Mouse (Mus musculus) C2C12 (cell line): Measurements from ENCODE around the gene Pqbp1.

Experiments used
- CTCF ChIP-seq: IDR thresholded peaks from one replicate; pipeline ENCODE4 v1.5.1; 2011; ENCODE audit not compliant: control insufficient read depth, insufficient read depth, insufficient read length
- MAX ChIP-seq: IDR thresholded peaks from one replicate; pipeline ENCODE4 v1.6.1; 2011; ENCODE audit warnings: mild to moderate bottlenecking, control low read depth
- MYOD1 ChIP-seq: IDR thresholded peaks from one replicate; pipeline ENCODE4 v1.6.1; 2011; ENCODE audit warnings: low read depth; ENCODE audit not compliant: control insufficient read depth, insufficient read length
- MYOG ChIP-seq: IDR thresholded peaks from one replicate; pipeline ENCODE4 v1.6.1; 2011; ENCODE audit not compliant: control insufficient read depth, insufficient read length; ENCODE audit errors: extremely low read depth

GRCm38 (mm10) chrX:7898211-7898610 lies 858 bp downstream of the Pqbp1 start:
- TF ChIP-seq CTCF = no peak
- TF ChIP-seq MAX = no peak
- TF ChIP-seq MYOD1 = no peak
- no peak for TF ChIP-seq MYOG
